Mouse (Mus musculus): ENCODE data around the gene Slc16a8.

GRCm38 (mm10) chr15:79216191-79216590, 38.4 kb downstream of the Slc16a8 start:
- TF ChIP-seq CTCF (IDR thresholded peaks at IDR 0.05; ENCODE audit: insufficient read depth, low read depth, low read length): no peak
- no peak for TF ChIP-seq POLR2A (IDR thresholded peaks at IDR 0.05; ENCODE audit: insufficient read depth, low read depth, low read length)

Data from olfactory bulb, adult 2 months (tissue).